Mouse (Mus musculus) retina, postnatal 1 day (tissue): ENCODE measurements at regions not wholly inside any gene's neighbourhood (a gene's known extent, or its start where the extent isn't known, plus 50 kb on each side); places are given as distances from the start of the nearest gene placed in this dataset.

ENCODE experiments used
- DNase-seq: peaks from one replicate; pipeline ENCODE4 v3.0.0-alpha.2; 2012

DNA sequence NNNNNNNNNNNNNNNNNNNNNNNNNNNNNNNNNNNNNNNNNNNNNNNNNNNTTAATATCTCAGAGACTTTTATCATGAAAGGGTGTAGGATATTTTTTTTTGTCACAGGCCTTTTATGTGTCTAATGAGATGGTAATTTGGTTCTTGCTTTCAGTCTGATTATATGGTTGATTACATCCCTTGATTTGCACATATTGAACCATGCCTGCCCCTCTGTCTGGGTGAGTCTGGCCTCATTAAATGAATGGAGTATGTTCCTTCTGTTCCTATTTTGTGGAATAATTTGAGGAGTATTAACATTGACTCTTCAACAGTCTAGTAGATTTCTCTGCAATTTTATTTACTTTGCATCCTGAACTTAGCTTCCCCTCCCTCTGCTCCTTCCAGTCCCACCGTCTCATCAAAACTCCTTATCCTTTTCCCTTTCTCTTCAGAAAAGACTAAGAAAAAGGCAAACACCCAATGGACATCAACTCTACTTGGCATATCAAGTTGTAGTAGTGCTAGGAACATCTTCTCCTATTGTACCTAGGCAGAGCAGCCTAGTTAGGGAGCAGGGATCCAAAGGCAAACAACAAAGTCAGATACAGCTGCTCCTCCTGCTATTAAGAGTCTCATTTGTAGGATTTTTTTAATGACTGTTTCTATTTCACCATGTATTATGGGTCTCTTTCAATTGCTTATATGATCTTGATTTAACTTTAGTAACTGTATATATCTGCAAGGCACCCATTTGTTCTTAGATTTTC lies 1185.0 kb upstream of the Cdh7 start:
- DNase-seq, result peak; percentile 91

DNA sequence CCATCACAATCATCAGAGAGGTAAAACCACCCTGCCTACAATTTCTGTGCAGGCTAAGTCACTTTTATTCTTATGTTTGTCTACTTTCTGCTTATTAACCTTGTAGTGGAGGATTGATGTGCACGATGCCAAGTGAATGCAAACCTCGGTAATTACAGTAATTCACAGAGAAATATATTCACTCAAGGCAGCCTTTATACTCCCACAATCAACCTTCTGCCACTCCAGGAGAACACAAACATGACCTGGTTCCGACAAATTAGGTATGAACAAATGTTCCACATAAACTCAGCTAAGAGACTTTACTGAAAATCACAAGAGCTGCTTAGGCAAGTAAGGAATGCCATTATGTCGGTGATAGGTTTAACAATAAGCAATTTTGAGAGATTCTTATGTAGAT lies 1182.1 kb upstream of the Cdh7 start:
- peak; percentile 23 for DNase-seq

DNA sequence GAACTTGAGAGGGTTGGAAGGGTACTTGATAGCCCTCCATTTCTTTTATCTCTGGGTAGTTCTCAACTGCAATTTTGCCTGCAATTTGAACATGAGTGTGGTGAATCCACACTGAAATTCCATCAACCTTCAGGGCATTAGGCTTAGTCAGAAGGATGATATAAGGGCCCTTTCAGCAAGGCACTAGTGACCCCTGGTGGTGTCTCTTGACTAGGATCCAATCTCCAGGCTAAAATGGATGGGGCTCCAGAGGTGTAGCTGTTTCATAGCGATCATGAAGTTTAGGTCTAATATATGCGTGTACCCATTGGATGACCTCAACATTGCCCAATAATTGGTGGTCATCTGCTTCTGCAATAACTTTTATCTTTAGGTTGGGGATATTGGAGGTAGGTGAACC lies 1155.0 kb upstream of the Cdh7 start:
- DNase-seq, result peak; percentile 41
